Mouse (Mus musculus) embryonic facial prominence, embryonic 12.5 days (tissue): ENCODE results near the gene Aplnr. TPM values are rescaled to one million over a fixed set of nuclear protein-coding genes. Genes with fewer than 3 reads are reported as not detected.

Source experiments
- ATAC-seq: fragments of 200-750 bp; cut with Nextera tagmentation; 2 replicates; pipeline ENCODE4 v1.8.0; 2017; ENCODE audit not compliant: insufficient number of reproducible peaks, insufficient read depth, low FRiP score, low TSS enrichment
- H3K27ac ChIP-seq: fragments of 300-500 bp; sonication (generic); 2 replicates; pipeline ENCODE4 v1.5.1; 2016; ENCODE audit warnings: mild to moderate bottlenecking
- H3K27me3 ChIP-seq: fragments of 300-500 bp; sonication (generic); 2 replicates; pipeline ENCODE4 v1.6.1; 2016; ENCODE audit warnings: mild to moderate bottlenecking, moderate library complexity
- H3K36me3 ChIP-seq: fragments of 300-500 bp; sonication (generic); 2 replicates; pipeline ENCODE4 v1.6.1; 2016; ENCODE audit warnings: mild to moderate bottlenecking
- H3K4me1 ChIP-seq: fragments of 300-500 bp; sonication (generic); 2 replicates; pipeline ENCODE4 v1.6.1; 2016
- H3K4me2 ChIP-seq: fragments of 300-500 bp; sonication (generic); replicated peaks from 2 replicates; pipeline ENCODE4 v1.6.1; 2016; ENCODE audit warnings: mild to moderate bottlenecking, moderate library complexity
- H3K4me3 ChIP-seq: fragments of 300-500 bp; sonication (generic); 2 replicates; pipeline ENCODE4 v1.5.1; 2016; ENCODE audit warnings: mild to moderate bottlenecking
- H3K9ac ChIP-seq: fragments of 300-500 bp; sonication (generic); 2 replicates; pipeline ENCODE4 v1.6.1; 2016; ENCODE audit warnings: mild to moderate bottlenecking, moderate library complexity
- H3K9me3 ChIP-seq: fragments of 300-500 bp; sonication (generic); 2 replicates; pipeline ENCODE4 v1.6.1; 2016; ENCODE audit warnings: mild to moderate bottlenecking, moderate library complexity
- WGBS: fragments of 180-500 bp; shearing (Covaris S2); methylation state at CpG from one replicate; pipeline ENCODE4 v1.1.7; 2016; 5-methylcytosine and 5-hydroxymethylcytosine counted together
- polyA plus RNA-seq: library from polyadenylated mRNA; unstranded; fragments of >200 nt; fragmentation: Nextera tagmentation; extraction: Ambion mirVana; gene quantifications from 2 replicates; pipeline ENCODE4 v1.2.1, GENCODE M21; 2016

Aplnr gene
- polyA plus RNA-seq, 1 experiment from 2014 or later: 45.3 TPM

DNA sequence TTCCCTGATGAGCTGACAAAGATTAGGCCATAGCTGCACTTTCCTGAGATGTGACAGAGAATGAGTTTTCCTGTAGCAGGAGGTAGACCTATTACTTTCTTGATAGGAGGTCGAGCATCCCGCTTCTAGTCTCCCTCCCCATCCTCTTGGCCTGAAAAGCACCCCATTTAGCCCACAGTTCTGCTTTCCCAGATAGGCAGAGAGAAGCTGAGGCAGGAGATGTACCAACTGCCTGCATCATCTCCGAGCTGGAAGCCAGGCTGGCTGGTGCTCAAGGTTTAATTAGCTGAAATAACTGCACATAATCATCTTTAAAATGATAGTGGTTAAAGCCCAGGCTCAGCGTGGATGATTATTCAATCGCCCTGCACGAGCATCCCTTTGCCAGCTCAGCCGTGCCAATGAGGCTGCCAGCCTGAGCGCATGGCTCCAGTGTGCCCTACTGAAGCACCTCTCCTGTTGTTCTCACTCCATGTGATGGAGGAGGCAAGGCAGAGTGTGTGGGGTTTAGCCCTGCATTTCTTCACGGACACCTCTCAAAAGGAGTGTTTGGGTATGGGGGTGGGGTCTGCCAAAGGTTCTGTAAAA is 25.6 kb upstream of the Aplnr start:
- no peaks in the 10 kb centered on the region for H3K36me3 ChIP-seq
- no peak for ATAC-seq
- WGBS: 85% methylated on average over 9 of the region's 9 CpGs
- no peak overlapping the region for H3K9ac ChIP-seq
- H3K9me3 ChIP-seq: no peaks in the 10 kb centered on the region
- H3K27ac ChIP-seq: no peak overlapping the region
- H3K4me2 ChIP-seq: no peak overlapping the region
- no peak overlapping the region for H3K4me3 ChIP-seq
- H3K4me1 ChIP-seq: no peaks in the 10 kb centered on the region
- H3K27me3 ChIP-seq: no peaks in the 10 kb centered on the region

DNA sequence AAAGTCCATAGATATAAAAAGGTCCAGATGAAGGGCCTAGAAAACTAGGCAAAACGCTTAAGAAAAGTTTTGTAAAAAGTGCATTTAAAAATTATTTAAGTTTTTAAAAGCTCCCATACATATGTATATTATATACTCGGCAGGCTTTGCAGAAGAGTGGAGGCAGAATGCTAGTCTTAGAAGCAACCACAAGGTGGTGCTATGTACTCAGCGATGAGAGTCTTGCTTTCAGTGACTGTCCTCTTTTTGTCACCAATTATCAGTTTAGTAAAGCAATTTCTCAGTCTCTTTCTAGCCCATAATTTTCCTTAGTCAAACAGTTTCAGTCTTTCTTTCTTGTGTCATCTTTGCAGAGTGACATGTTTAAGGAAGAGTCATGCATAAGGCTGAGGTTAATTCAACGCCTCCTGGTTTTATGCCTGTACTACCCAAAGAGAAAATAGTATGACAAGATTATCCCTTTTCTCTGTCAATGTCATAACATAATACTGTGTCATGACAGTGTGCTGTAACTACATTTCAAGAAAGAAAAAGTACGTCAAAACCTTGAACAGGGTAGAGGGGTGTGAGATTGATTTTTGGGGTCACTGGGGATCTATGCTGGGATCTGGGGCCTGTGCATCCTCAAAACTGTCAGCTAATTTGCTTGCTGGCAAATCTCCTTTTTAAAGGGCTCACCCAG is 12.7 kb upstream of the Aplnr start:
- Histone ChIP-seq H3K9me3 (no peaks in the 10 kb centered on the region), H3K4me3 (no peak overlapping the region), H3K36me3 (no peaks in the 10 kb centered on the region), H3K27me3 (no peaks in the 10 kb centered on the region), H3K27ac (no peak overlapping the region), H3K4me1 (no peaks in the 10 kb centered on the region), H3K4me2 (no peak overlapping the region), H3K9ac (no peak overlapping the region)
- WGBS: 29% methylated on average over 5 of the region's 5 CpGs
- ATAC-seq: no peak

DNA sequence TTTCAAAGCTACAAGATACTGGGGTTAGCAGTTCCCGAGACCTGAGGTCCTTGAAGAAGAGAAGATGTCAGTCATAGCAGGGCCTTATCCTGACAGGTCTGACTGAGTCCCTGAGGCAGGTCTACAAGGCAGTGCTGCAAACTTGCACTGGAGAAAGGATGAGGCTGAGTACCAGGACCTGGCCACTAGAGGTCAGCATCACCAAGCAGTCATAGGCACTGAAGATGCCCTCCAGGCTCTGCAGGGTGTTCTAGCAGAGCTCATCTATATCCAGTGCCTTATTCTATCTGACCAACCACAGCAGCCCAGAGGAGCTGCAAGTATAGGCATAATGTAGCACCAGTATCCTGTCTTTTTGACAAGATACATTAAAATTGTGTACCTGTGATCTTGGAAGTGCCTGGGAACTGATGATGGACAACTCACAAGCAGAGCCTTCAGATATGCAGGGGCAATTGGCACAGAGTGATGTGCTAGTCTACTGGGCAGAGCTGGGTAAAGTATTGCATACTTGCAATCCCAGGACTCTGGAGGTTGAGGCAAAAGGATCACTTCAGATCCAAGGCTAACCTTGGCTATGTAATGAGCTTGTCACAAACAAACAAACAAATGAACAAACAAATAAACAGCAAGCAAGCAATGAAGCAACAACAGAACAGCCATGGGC is 12.0 kb upstream of the Aplnr start:
- H3K4me1 ChIP-seq: no peaks in the 10 kb centered on the region
- no peaks in the 10 kb centered on the region for H3K9me3 ChIP-seq
- 21% methylated on average over 1 of the region's 1 CpGs for WGBS
- H3K27ac ChIP-seq: no peak overlapping the region
- no peaks in the 10 kb centered on the region for H3K36me3 ChIP-seq
- no peak overlapping the region for H3K9ac ChIP-seq
- no peaks in the 10 kb centered on the region for H3K27me3 ChIP-seq
- no peak overlapping the region for H3K4me2 ChIP-seq
- peak; percentile 83 for ATAC-seq
- H3K4me3 ChIP-seq: no peak overlapping the region

DNA sequence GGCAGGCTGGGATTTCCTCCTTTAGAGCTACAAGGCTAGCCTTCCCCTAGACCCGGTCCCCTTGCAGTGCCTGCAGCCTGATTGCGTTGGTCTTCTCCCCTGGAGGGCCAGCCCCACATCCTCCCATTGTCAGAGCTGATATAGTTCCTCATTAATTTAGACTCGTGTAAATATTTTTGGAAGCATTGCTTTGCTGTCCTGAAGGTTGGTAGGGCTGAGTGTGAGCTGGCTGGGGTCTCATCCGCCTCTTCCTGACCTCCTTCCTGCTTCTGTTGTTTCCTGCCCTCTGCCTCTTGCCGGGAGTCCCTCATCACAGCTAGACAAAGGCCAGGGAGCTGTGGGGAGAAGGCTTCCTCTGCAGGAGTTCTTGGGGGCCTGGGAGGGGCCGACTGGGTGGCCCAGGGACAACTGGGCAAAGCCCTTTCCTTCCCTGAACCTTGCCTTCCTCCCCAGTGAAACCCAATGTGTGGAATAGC is 6.5 kb upstream of the Aplnr start:
- WGBS: 49% methylated on average over 6 of the region's 6 CpGs
- H3K27me3 ChIP-seq: no peaks in the 10 kb centered on the region
- ATAC-seq: no peak
- H3K4me3 ChIP-seq: no peak overlapping the region
- no peak overlapping the region for H3K27ac ChIP-seq
- H3K9me3 ChIP-seq: no peaks in the 10 kb centered on the region
- no peaks in the 10 kb centered on the region for H3K36me3 ChIP-seq
- H3K4me1 ChIP-seq: no peaks in the 10 kb centered on the region
- H3K9ac ChIP-seq: no peak overlapping the region
- H3K4me2 ChIP-seq: no peak overlapping the region

DNA sequence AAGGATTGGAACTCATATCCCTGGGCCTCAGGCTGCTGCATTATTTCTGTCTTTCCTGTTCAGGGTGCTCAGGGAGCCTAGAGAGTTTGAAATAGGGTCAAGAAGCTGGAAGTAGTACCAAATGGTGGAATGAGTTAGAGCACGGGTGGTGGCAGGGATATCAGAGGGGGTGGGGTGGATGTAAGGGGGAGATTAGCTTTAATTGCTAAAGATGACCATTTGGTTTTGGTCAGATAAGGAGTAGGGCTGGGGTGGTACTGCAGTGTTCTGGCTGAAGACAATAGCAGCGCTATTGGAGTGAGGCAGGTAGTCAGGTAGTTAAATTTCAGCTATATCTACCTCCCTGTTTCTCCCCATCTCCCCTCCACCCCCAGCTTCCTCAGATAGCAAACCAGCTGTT is 4.8 kb upstream of the Aplnr start:
- Histone ChIP-seq H3K36me3 (no peaks in the 10 kb centered on the region), H3K27ac (no peak overlapping the region), H3K4me3 (no peak overlapping the region), H3K4me2 (no peak overlapping the region), H3K9ac (no peak overlapping the region), H3K4me1 (no peaks in the 10 kb centered on the region), H3K27me3 (no peaks in the 10 kb centered on the region), H3K9me3 (no peaks in the 10 kb centered on the region)
- 19% methylated on average over 2 of the region's 2 CpGs for WGBS
- no peak for ATAC-seq

DNA sequence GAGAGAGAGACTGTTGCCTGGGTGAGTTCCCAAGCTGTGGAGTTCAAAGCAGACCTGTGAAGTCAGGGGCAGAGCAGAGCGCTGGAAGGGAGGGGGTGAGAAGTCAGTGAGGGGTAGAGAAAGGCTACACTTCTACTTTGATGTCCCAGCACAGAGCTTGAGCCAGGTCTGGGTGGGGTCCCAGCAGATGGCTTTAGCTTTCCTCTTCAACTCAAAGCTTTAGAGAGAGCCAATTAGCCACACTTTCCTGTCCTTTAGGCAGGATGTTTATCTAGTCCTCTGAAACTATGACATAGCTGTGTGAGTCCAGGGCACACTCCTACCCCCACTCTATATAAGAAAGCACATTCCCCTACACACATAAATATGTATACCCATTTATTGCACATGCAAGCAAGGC is 4.3 kb upstream of the Aplnr start:
- H3K27me3 ChIP-seq: no peaks in the 10 kb centered on the region
- H3K9ac ChIP-seq: no peak overlapping the region
- H3K4me2 ChIP-seq: no peak overlapping the region
- no peak for ATAC-seq
- no peaks in the 10 kb centered on the region for H3K9me3 ChIP-seq
- no peaks in the 10 kb centered on the region for H3K4me1 ChIP-seq
- H3K36me3 ChIP-seq: no peaks in the 10 kb centered on the region
- no peak overlapping the region for H3K4me3 ChIP-seq
- WGBS: 0% methylated on average over 1 of the region's 1 CpGs
- no peak overlapping the region for H3K27ac ChIP-seq

DNA sequence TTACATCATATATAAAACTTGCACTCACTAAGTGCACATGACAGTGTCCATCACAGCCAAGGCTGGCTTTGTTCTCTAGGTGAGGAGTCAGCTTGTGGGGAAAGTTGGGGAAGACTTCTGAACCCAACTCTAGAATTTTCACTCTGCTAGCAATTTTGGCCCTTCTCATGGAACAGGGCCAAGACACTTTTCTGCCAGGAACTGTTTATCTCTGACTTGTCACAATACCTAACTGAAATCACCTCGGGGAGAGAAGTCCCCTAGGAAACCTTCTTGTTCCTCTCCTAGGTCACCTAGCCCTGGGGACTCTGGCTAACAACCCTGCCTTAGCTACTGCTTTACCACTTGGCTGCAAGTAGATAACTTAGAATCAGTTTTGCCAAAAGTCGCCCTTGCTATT is 3.8 kb upstream of the Aplnr start:
- no peak overlapping the region for H3K4me2 ChIP-seq
- H3K27ac ChIP-seq: no peak overlapping the region
- no peaks in the 10 kb centered on the region for H3K4me1 ChIP-seq
- H3K9me3 ChIP-seq: no peaks in the 10 kb centered on the region
- H3K36me3 ChIP-seq: no peaks in the 10 kb centered on the region
- no peaks in the 10 kb centered on the region for H3K27me3 ChIP-seq
- no peak for ATAC-seq
- H3K9ac ChIP-seq: no peak overlapping the region
- H3K4me3 ChIP-seq: no peak overlapping the region
- WGBS: 56% methylated on average over 2 of the region's 2 CpGs

DNA sequence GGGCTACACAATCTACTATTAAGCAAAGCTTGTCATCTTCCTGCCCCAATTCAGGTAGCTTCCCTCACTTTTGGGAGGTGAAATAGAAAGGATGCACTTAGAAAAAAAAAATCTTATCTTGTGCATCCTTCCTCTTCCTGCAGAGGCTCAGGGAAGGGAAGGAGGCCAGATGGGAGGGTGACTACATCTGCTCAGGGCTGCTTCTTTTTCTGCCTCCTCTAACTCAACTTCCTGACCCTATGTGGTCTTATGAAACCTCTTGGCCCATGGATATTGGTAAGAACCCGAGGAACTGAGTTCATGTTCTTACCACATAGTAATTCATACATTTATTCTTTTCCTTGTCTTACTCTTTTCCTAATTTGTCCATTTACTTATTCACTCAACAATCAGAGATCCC is 926 bp upstream of the Aplnr start:
- H3K27ac ChIP-seq: no peak overlapping the region
- no peak overlapping the region for H3K9ac ChIP-seq
- 62% methylated on average over 1 of the region's 1 CpGs for WGBS
- H3K9me3 ChIP-seq: no peaks in the 10 kb centered on the region
- no peak for ATAC-seq
- no peak overlapping the region for H3K4me3 ChIP-seq
- no peaks in the 10 kb centered on the region for H3K36me3 ChIP-seq
- no peak overlapping the region for H3K4me2 ChIP-seq
- no peaks in the 10 kb centered on the region for H3K27me3 ChIP-seq
- no peaks in the 10 kb centered on the region for H3K4me1 ChIP-seq

DNA sequence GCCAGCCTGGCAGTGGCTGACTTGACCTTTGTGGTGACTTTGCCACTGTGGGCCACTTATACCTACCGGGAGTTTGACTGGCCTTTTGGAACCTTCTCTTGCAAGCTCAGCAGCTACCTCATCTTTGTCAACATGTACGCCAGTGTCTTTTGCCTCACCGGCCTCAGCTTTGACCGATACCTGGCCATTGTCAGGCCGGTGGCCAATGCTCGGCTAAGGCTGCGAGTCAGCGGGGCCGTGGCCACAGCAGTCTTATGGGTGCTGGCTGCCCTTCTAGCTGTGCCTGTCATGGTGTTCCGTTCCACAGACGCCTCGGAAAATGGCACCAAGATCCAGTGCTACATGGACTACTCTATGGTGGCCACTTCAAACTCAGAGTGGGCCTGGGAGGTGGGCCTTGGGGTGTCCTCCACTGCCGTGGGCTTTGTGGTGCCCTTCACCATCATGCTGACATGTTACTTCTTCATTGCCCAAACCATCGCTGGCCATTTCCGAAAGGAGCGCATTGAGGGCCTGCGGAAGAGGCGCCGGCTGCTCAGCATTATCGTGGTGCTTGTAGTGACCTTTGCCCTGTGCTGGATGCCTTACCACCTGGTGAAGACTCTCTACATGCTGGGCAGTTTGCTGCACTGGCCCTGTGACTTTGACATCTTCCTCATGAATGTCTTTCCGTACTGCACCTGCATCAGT is 951 bp downstream of the Aplnr start:
- Histone ChIP-seq H3K9me3 (no peaks in the 10 kb centered on the region), H3K9ac (no peak overlapping the region), H3K4me3 (0 out of 2 replicates have a peak overlapping the region, but pooled peaks have one; percentile 5), H3K27me3 (no peaks in the 10 kb centered on the region), H3K4me1 (no peaks in the 10 kb centered on the region), H3K4me2 (no peak overlapping the region), H3K27ac (0 out of 2 replicates have a peak overlapping the region, but pooled peaks have one; percentile 30), H3K36me3 (no peaks in the 10 kb centered on the region)
- WGBS: 86% methylated on average over 21 of the region's 21 CpGs
- no peak for ATAC-seq

DNA sequence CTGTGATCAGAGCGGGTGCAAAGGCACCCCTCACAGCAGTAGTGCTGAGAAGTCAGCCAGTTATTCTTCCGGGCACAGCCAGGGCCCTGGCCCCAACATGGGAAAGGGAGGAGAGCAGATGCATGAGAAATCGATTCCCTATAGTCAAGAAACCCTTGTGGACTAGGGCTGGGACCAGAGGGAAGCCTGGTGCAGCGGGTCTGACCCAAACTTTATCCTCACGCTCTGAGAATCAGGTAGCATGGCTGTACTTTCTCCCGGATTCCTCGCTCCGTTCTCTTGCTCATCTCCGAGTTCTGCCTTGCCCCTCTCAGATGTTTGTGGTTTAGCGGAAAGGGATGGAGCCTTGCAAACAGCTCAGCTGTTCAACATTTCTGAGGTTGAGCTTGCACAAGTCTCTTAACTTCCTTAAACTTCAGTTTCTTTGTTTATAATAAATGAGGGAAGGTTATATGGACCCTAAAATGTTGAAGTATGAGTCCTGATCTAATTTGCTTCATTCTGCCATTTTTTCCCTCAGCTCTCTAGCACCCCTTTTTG is 1.6 kb downstream of the Aplnr start:
- H3K27ac ChIP-seq: no peak overlapping the region
- no peak for ATAC-seq
- H3K9ac ChIP-seq: no peak overlapping the region

DNA sequence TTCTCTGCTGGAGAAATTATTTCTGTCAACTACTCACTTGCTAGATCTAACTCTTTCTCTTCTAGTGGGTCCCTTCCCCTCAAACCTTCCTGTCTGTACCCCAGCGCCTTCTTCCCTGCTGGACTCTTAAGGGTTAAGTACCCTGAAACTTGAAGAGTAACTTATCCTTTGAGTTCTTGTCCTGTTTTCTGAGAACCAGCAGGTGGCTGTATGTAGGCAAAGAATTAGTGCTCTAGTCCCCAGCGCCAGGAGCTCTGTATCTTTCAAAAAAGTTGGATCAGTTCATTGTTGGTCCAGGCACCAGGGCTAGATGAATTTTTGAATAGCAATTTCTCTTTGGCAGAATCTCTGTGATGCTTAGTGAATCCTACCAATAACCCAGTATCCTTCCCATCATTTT is 2.1 kb downstream of the Aplnr start:
- 32% methylated on average over 2 of the region's 2 CpGs for WGBS

More for the DNA sequence above, 1.6 kb downstream of the Aplnr start:
- Histone ChIP-seq H3K4me2 (no peak overlapping the region), H3K27me3 (no peaks in the 10 kb centered on the region), H3K4me3 (0 out of 2 replicates have a peak overlapping the region, but pooled peaks have one; percentile 9), H3K36me3 (no peaks in the 10 kb centered on the region), H3K4me1 (no peaks in the 10 kb centered on the region), H3K9me3 (no peaks in the 10 kb centered on the region)
- 64% methylated on average over 10 of the region's 10 CpGs for WGBS

More for the DNA sequence above, 2.1 kb downstream of the Aplnr start:
- Histone ChIP-seq H3K4me3 (0 out of 2 replicates have a peak overlapping the region, but pooled peaks have one; percentile 9), H3K27ac (no peak overlapping the region), H3K27me3 (no peaks in the 10 kb centered on the region), H3K4me1 (no peaks in the 10 kb centered on the region), H3K36me3 (no peaks in the 10 kb centered on the region), H3K9ac (no peak overlapping the region), H3K4me2 (no peak overlapping the region), H3K9me3 (no peaks in the 10 kb centered on the region)
- ATAC-seq: no peak
